Mouse (Mus musculus) cerebellum, adult 18-20 months (tissue): Measurements from ENCODE around the gene Ankk1.
A peak's percentile ranks its signal among the peaks of the same experiment; 100 is the strongest.

Experiments
- DNase-seq, 2 experiments: peaks; one replicate each; pipeline ENCODE4 v3.0.0; 2021

Gene Ankk1

GRCm38 (mm10) chr9:49426921-49427320, at the start of gene Ankk1:
Gene Ankk1 (minus strand): TSS chr9:49427021.
- DNase-seq = no peak

- DNase-seq = no peak
Observed at GRCm38 (mm10) chr9:49472126-49472525, 45.3 kb upstream of the Ankk1 start.

- DNase-seq = no peak
Observed at GRCm38 (mm10) chr9:49470946-49471345, 44.1 kb upstream of the Ankk1 start.

GRCm38 (mm10) chr9:49470006-49470405, 43.2 kb upstream of the Ankk1 start:
- DNase-seq = no peak

- DNase-seq = no peak
Observed at GRCm38 (mm10) chr9:49456136-49456535, 29.3 kb upstream of the Ankk1 start.

GRCm38 (mm10) chr9:49452396-49452795, 25.6 kb upstream of the Ankk1 start:
- DNase-seq = no peak

- no peak for DNase-seq
Observed at GRCm38 (mm10) chr9:49450491-49450890, 23.7 kb upstream of the Ankk1 start.

GRCm38 (mm10) chr9:49442621-49443020, 15.8 kb upstream of the Ankk1 start:
- no peak for DNase-seq

GRCm38 (mm10) chr9:49427478-49427877, 657 bp upstream of the Ankk1 start:
- DNase-seq = no peak

- no peak for DNase-seq
Observed at GRCm38 (mm10) chr9:49425585-49425984, 1.2 kb downstream of the Ankk1 start.

- no peak for DNase-seq
Observed at GRCm38 (mm10) chr9:49423866-49424265, 3.0 kb downstream of the Ankk1 start.

GRCm38 (mm10) chr9:49410621-49411020, 16.2 kb downstream of the Ankk1 start:
- DNase-seq = no peak

GRCm38 (mm10) chr9:49407028-49407427, 19.8 kb downstream of the Ankk1 start:
- peak; percentile 44 to 59 for DNase-seq

- no peak for DNase-seq
Observed at GRCm38 (mm10) chr9:49403711-49404110, 23.1 kb downstream of the Ankk1 start.

- peak in 1 of 2 experiments; percentile 15 for DNase-seq
Observed at GRCm38 (mm10) chr9:49396006-49396405, 30.8 kb downstream of the Ankk1 start.

GRCm38 (mm10) chr9:49392242-49392641, 34.6 kb downstream of the Ankk1 start:
- no peak for DNase-seq

- no peak for DNase-seq
Observed at GRCm38 (mm10) chr9:49386119-49386518, 40.7 kb downstream of the Ankk1 start.

GRCm38 (mm10) chr9:49385301-49385700, 41.5 kb downstream of the Ankk1 start:
- DNase-seq = no peak

GRCm38 (mm10) chr9:49384855-49385254, 42.0 kb downstream of the Ankk1 start:
- no peak for DNase-seq

- no peak for DNase-seq
Observed at GRCm38 (mm10) chr9:49384041-49384440, 42.8 kb downstream of the Ankk1 start.

- DNase-seq = peak; percentile 39 to 41
Observed at GRCm38 (mm10) chr9:49379962-49380361, 46.9 kb downstream of the Ankk1 start.

GRCm38 (mm10) chr9:49373946-49374345, 52.9 kb downstream of the Ankk1 start:
- DNase-seq = no peak

GRCm38 (mm10) chr9:49365763-49366162, 61.1 kb downstream of the Ankk1 start:
- DNase-seq = no peak
